Mouse (Mus musculus) mouse embryonic stem cell (cell line): ENCODE measurements around the gene Prdx6.

Experiments
- in situ Hi-C, 2 experiments: fragments of 300-500 bp; cut with MboI; formaldehyde crosslinking; loops; 1 replicate in 1 of 2; 3 replicates in 1 of 2; pipeline ENCODE4 v1.14.3; 2019 to 2020; ENCODE audit warnings: low sequenced_read_pairs in 2 of 2, low pct_unique_long_range_greater_than_20kb in 1 of 2, mixed read lengths in 1 of 2; ENCODE audit not compliant: unreplicated experiment in 1 of 2

Prdx6 gene

GRCm38 (mm10) chr1:161195541-161196351 is 55.3 kb downstream of the Prdx6 start:
- in situ Hi-C loops, result loop anchor here (25.0 kb wide), 1 partner anchor 433 kb away; no protein-coding TSS in a partner anchor

GRCm38 (mm10) chr1:161190253-161190910 is 60.6 kb downstream of the Prdx6 start:
- in situ Hi-C loops, result loop anchor here (25.0 kb wide), 1 partner anchor 428 kb away; no protein-coding TSS in a partner anchor
